Mouse (Mus musculus) bone marrow, adult 2 months (tissue): Measurements from ENCODE around the gene Uckl1. TPM values are rescaled to one million over a fixed set of nuclear protein-coding genes. Genes with fewer than 3 reads are reported as not detected.

Experiments used
- H3K27ac ChIP-seq: fragments of 200-500 bp; 2 replicates; pipeline ENCODE4 v1.5.1; 2012; ENCODE audit warnings: low read depth, mild to moderate bottlenecking, control low read depth, inconsistent platforms, low read length; ENCODE audit not compliant: control insufficient read depth, poor library complexity, insufficient read depth
- H3K4me1 ChIP-seq: fragments of 200-500 bp; 2 replicates; pipeline ENCODE4 v1.6.1; 2011; ENCODE audit warnings: low read length; ENCODE audit not compliant: control insufficient read depth, insufficient read depth
- H3K4me3 ChIP-seq: fragments of 200-500 bp; replicated peaks from 2 replicates; pipeline ENCODE3; 2011; ENCODE audit warnings: mild to moderate bottlenecking, low read depth, low read length, control low read depth; ENCODE audit not compliant: control insufficient read depth
- CTCF ChIP-seq: fragments of 200-500 bp; IDR thresholded peaks from 2 replicates; pipeline ENCODE4 v1.5.1; 2011; ENCODE audit warnings: low read length, control low read depth; ENCODE audit not compliant: control insufficient read depth, insufficient read depth
- POLR2A ChIP-seq: fragments of 200-500 bp; IDR thresholded peaks from 2 replicates; pipeline ENCODE4 v1.6.1; 2011; ENCODE audit warnings: low read depth, mild to moderate bottlenecking, control low read depth, low read length, borderline replicate concordance; ENCODE audit not compliant: control insufficient read depth
- WGBS: fragments of 180-500 bp; shearing (Covaris S2); methylation state at CpG from one replicate; pipeline ENCODE4 v1.1.7; 2018; 5-methylcytosine and 5-hydroxymethylcytosine counted together
- polyA plus RNA-seq: library from polyadenylated mRNA; stranded (reverse); fragments of >200 nt; gene quantifications from 2 replicates; pipeline ENCODE4 v1.2.4, GENCODE M21; 2011; ENCODE audit warnings: low replicate concordance; ENCODE audit not compliant: missing spikeins, insufficient read depth, insufficient read length

The Uckl1 gene
- polyA plus RNA-seq, 1 experiment = 129 TPM

- TF ChIP-seq POLR2A (peak; percentile 45; the same call in 1 of the 2 replicates), CTCF (no peak; the same call in 1 of the 2 replicates)
- Histone ChIP-seq H3K4me3 (peak within 1 kb of the TSS; percentile 89), H3K27ac (peak within 1 kb of the TSS; percentile 82), H3K4me1 (no peaks in the 10 kb centered on the region)
- WGBS = under 1% methylated on average over 96 of the region's 97 CpGs
These were observed 7.7 kb upstream of the Uckl1 start, which contains the start of gene Zfp512b for GRCm38 (mm10) chr2:181592231-181593041. Gene Zfp512b, minus strand, starts transcription at chr2:181592803.

- 7% methylated on average over 5 of the region's 5 CpGs for WGBS
- H3K4me3 ChIP-seq = peak within 1 kb of the TSS; percentile 89
- peak within 1 kb of the TSS; percentile 82 for H3K27ac ChIP-seq
- H3K4me1 ChIP-seq = no peaks in the 10 kb centered on the region
- TF ChIP-seq CTCF (no peak), POLR2A (no peak)
These were observed 6.9 kb upstream of the Uckl1 start, which contains the start of gene Prpf6 for GRCm38 (mm10) chr2:181591528-181592085. Gene Prpf6, plus strand, starts transcription at chr2:181591868.

GRCm38 (mm10) chr2:181590471-181590870 lies 5.8 kb upstream of the Uckl1 start:
- WGBS = 78% methylated on average over 5 of the region's 5 CpGs
- no peak for TF ChIP-seq CTCF
- TF ChIP-seq POLR2A = no peak
- Histone ChIP-seq H3K4me3 (no peak overlapping the region), H3K27ac (no peak overlapping the region), H3K4me1 (no peaks in the 10 kb centered on the region)

GRCm38 (mm10) chr2:181589732-181590105 lies 5.0 kb upstream of the Uckl1 start:
- Histone ChIP-seq H3K4me3 (no peak overlapping the region), H3K27ac (no peak overlapping the region), H3K4me1 (no peaks in the 10 kb centered on the region)
- WGBS = 94% methylated on average over 9 of the region's 9 CpGs
- no peak for TF ChIP-seq POLR2A
- TF ChIP-seq CTCF = no peak

GRCm38 (mm10) chr2:181589011-181589731 lies 4.5 kb upstream of the Uckl1 start:
- whole genome bisulfite sequencing = 88% methylated on average over 10 of the region's 10 CpGs
- no peak overlapping the region for H3K27ac ChIP-seq

GRCm38 (mm10) chr2:181588229-181588780 lies 3.6 kb upstream of the Uckl1 start:
- no peaks in the 10 kb centered on the region for H3K4me1 ChIP-seq
- TF ChIP-seq POLR2A (no peak), CTCF (no peak)
- no peak overlapping the region for H3K27ac ChIP-seq
- WGBS = 84% methylated on average over 11 of the region's 11 CpGs
- no peak overlapping the region for H3K4me3 ChIP-seq

More at GRCm38 (mm10) chr2:181589011-181589731, 4.5 kb upstream of the Uckl1 start:
- TF ChIP-seq POLR2A (no peak), CTCF (no peak)
- Histone ChIP-seq H3K4me1 (no peaks in the 10 kb centered on the region), H3K4me3 (no peak overlapping the region)

- 87% methylated on average over 6 of the region's 6 CpGs for WGBS
- no peaks in the 10 kb centered on the region for H3K4me1 ChIP-seq
- no peak overlapping the region for H3K27ac ChIP-seq
- H3K4me3 ChIP-seq = no peak overlapping the region
- TF ChIP-seq POLR2A = no peak
- no peak for TF ChIP-seq CTCF
These were observed 3.1 kb upstream of the Uckl1 start for GRCm38 (mm10) chr2:181587796-181588195.

GRCm38 (mm10) chr2:181586124-181586523 lies 1.4 kb upstream of the Uckl1 start:
- 94% methylated on average over 3 of the region's 3 CpGs for WGBS
- Histone ChIP-seq H3K4me1 (no peaks in the 10 kb centered on the region), H3K4me3 (no peak overlapping the region), H3K27ac (no peak overlapping the region)
- no peak for TF ChIP-seq CTCF
- TF ChIP-seq POLR2A = no peak
